Mouse (Mus musculus) lung, postnatal 0 days (tissue): ENCODE measurements around the gene Hpn.

Source experiments
- CTCF ChIP-seq: IDR thresholded peaks from 2 replicates; pipeline ENCODE4 v1.5.1; 2016; ENCODE audit warnings: antibody characterized with exemption, mild to moderate bottlenecking
- EP300 ChIP-seq: IDR thresholded peaks from 2 replicates; pipeline ENCODE4 v1.6.1; 2016; ENCODE audit warnings: antibody characterized with exemption, mild to moderate bottlenecking, control low read depth

GRCm38 (mm10) chr7:31052636-31053434, 62.3 kb downstream of the Hpn start:
- no peak for TF ChIP-seq EP300
- peak; percentile 46 for TF ChIP-seq CTCF
